Mouse (Mus musculus) heart, embryonic 12.5 days (tissue): ENCODE results near the gene Taf4. TPM values are rescaled to one million over a fixed set of nuclear protein-coding genes. Genes with fewer than 3 reads are reported as not detected.

Source experiments
- polyA plus RNA-seq: library from polyadenylated mRNA; unstranded; fragments of >200 nt; fragmentation: Nextera tagmentation; extraction: Ambion mirVana; gene quantifications from 2 replicates; pipeline ENCODE4 v1.2.1, GENCODE M21; 2016

Gene Taf4
- polyA plus RNA-seq, 1 experiment from 2014 or later: 2.4 TPM

Other genes starting within 250 kb of the Taf4 start
- 4.8 and 6.9 TPM in 2 replicates for gene Lsm14b, start 48.3 kb upstream of the Taf4 start, polyA plus RNA-seq
- gene Psma7, start 65.8 kb upstream of the Taf4 start, polyA plus RNA-seq: 444 and 452 TPM in 2 replicates
- 4.2 and 4.3 TPM in 2 replicates for gene Ss18l1, start 65.9 kb upstream of the Taf4 start, polyA plus RNA-seq
- gene Mtg2, start 93.9 kb upstream of the Taf4 start, polyA plus RNA-seq: 23.7 and 24.4 TPM in 2 replicates
- not detected in 2 replicates for gene Hrh3, start 127.8 kb upstream of the Taf4 start, polyA plus RNA-seq
- gene Osbpl2, start 142.7 kb upstream of the Taf4 start, polyA plus RNA-seq: 37.2 and 37.5 TPM in 2 replicates
- 150 and 154 TPM in 2 replicates for gene Adrm1, start 194.8 kb upstream of the Taf4 start, polyA plus RNA-seq
- gene Lama5, start 249.2 kb upstream of the Taf4 start, polyA plus RNA-seq: 31.7 and 38.1 TPM in 2 replicates